Mouse (Mus musculus) ovary, adult 18-20 months (tissue): ENCODE data around the gene Sgk1.

ENCODE experiments used
- DNase-seq: peaks from one replicate; pipeline ENCODE4 v3.0.0; 2022; ENCODE audit warnings: low spot score, mixed read lengths

Sgk1 gene

GRCm38 (mm10) chr10:21918016-21918749, 36.2 kb downstream of the Sgk1 start:
- DNase-seq = no peak

GRCm38 (mm10) chr10:21918750-21919145, 36.8 kb downstream of the Sgk1 start:
- DNase-seq = no peak

- no peak for DNase-seq
These were observed 38.6 kb downstream of the Sgk1 start for GRCm38 (mm10) chr10:21920611-21921010.

- no peak for DNase-seq
These were observed 40.8 kb downstream of the Sgk1 start for GRCm38 (mm10) chr10:21922716-21923350.

GRCm38 (mm10) chr10:21923495-21923952, 41.5 kb downstream of the Sgk1 start:
- DNase-seq = no peak

DNA sequence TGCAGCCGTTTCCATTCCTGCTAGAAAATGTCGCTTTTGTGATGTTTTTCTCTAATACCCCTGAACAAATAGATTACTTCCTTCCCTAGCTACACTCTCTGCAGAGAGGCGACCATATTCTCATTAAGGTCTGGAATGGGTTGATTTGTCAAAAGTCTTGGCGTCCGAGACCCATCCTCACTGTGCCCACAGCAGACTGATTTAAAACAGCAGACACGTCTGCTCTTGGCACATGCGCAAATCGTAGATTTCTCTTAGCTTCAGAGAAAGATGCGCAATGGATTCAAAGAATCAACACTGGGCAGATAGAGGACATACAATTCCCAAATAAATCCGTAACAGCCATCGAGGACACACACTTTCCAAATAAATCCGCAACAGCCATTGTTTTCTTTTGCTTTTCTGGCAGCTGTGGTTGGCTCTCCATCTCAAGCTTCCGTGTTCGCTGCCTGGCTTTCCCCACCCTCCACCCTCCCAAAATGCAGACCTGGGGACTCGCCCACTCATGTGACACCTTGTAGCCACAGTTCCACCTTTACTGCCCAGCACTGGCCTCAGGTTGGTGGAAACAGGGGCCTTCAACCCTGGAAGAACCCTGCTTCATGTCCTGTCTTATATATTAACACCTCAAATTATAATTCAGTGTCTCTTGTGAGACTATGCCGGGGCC, 42.2 kb downstream of the Sgk1 start:
- no peak for DNase-seq

GRCm38 (mm10) chr10:21926941-21927340, 45.0 kb downstream of the Sgk1 start:
- peak; percentile 52 for DNase-seq

DNA sequence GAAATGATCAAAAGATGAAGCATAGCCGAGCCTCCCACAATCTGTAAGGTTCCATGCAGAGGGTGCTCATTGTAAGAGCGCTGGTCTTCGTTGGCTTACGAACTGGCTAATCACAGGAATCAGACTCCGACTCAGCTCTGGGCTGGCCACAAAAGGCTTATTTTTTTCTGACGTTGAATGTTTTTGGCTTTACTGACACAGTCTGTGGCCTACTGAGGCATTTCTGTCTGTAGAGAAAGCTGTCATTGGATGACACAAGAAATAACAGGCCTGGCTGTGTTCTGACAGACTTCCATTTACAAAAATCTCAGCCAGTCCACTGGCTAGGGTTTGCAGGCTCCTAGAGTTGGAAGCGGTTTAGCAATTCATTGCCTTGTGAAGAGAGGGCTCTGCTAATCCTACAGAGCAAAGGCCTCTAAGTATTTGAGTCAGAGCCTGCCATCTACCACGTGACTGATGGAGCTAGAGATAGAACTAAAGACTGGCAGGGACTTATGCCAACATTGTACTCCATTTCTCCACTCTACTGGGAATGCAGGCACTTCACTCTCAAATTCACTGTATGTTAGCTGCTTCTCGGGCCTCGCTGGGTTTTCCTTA, 48.9 kb downstream of the Sgk1 start:
- DNase-seq = no peak

DNA sequence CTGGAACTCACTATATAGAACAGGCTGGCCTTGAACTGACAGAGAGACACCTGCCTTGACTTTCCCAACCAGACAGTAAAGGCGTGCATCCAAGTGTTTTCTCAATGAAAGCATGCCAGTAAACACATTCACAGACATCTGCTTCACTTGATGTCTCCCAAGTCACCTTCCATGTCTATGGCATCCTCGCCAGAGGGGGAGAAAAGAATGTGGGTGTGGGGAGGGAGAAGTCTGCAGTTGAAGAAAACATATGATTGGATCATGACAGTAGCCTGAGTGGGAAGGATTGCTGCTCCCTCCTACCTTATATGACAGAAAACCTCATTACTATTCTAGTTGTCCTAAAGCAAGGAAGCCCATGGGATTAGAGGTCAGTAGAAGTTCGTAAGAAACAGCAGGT, 50.8 kb downstream of the Sgk1 start:
- no peak for DNase-seq

GRCm38 (mm10) chr10:21934826-21935225, 52.8 kb downstream of the Sgk1 start:
- no peak for DNase-seq

DNA sequence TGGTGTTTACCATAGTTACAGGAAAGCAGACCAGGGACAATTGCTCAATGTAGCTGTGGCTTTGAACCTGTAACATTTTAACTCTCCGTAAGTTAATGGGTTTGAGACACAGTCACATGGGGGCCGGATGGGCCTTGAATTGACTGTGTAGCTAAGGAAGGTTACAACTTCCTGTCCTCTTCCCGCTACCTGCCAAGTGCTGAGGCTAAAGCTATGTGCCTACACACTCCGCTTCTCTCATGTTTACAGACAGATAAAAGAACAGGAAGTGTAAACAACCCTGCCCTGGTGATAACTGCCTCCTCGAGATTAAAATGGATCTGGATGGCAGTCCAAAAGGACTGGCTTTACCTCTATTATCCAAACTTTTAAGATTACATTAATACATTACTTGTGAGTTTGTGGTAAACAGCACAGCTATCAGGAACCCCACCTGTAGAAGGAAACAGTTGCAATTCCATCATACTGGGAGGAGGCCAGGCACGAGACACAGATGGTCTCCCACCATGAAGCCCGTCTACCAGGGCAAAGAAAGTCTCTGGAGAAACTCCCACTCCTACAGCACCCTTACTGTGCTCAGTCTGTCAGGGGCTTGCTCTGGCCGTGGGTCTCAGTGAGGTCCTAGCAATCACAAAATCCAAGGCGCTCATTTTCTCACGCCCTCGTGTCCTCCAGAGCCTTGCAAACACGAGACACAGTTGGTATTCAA, 54.7 kb downstream of the Sgk1 start:
- DNase-seq = no peak

GRCm38 (mm10) chr10:21937222-21937605, 55.2 kb downstream of the Sgk1 start:
- DNase-seq = no peak

GRCm38 (mm10) chr10:21938166-21938565, 56.2 kb downstream of the Sgk1 start:
- DNase-seq = no peak

DNA sequence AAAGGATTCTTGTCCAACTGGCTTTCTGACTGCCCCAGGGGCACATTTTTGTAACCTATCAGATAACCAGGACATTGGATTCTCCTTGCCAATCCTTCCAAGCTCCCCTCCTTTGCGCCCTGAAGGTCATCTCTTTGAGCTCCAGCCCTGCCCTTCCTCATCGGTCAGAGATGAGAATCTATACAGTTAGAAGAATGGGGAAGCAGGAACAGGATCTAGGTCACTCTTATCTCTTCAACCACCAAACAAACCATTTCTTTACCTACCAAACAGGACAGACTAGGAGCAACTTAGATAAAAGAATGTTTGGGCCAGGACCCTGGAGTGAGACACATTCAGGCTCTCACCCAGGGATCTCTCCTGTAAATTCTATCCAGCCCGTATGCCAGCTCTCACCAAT, 59.3 kb downstream of the Sgk1 start:
- no peak for DNase-seq

GRCm38 (mm10) chr10:21943145-21943700, 61.2 kb downstream of the Sgk1 start:
- no peak for DNase-seq

DNA sequence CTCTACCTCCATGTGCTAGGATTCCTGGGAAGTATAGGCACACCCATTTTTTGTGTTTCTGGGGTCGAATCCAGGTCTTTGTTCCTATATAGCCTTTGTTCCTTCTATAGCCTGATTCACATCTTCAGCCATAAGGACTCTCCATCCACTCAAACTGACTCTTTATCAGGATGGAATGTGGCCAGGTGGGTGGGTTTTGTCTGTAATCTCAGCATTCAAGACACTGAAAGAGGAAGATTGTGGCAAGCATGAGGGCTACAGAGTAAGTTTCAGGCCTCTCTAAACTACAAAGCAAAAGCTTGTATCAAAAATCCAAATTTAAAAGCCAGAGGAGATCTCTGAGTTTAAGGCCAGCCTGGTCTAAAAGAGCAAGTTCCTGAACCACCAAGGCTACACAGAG, 63.2 kb downstream of the Sgk1 start:
- no peak for DNase-seq

DNA sequence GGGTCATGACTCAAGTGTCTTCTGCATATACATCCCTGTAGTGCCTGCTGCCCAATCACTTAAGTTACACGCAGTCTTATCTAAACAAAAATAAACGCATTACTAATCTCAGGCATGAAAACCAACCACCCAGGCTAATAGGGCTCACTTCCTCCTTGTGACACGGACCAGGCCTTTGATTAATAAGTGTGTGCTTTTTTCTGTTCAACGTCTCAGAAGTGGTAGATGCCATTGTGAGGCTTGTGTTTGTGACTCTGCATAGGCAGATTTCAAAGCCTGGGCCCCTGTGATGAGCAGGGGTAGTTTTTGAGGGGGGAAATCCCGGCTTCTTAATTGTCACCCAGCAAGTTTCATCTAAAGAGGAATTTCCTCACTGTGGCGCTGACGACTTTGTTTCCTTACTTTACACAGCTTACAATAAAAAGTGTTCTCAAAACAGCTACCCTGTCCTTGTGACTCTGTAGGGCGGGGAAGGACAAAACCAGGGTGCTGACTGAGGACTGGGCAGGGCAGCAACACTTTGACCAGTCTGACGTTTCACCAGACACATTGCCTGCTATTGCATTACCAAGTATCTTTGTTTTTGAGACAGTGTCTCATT, 64.9 kb downstream of the Sgk1 start:
- no peak for DNase-seq

DNA sequence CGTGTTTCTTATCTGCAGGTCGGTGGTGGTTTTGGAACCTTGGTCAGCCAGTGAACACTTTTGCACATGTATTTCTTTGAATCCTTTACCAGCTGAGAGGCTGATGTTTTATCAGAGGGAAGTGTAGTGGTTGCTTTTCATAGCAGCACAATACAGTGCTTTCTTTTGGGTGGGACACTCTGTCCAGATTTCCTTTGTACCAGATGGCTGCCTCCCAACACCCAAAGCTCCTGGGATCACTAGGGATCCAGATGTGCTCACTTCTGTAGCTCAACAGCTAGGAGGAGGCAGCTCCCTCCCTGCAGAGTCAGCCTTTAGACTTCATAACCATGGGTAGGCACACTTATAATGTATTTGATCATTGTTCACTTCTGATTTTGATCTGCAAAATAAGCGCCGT, 70.5 kb downstream of the Sgk1 start:
- DNase-seq = no peak

- no peak for DNase-seq
These were observed 79.1 kb downstream of the Sgk1 start for GRCm38 (mm10) chr10:21961111-21961510.

DNA sequence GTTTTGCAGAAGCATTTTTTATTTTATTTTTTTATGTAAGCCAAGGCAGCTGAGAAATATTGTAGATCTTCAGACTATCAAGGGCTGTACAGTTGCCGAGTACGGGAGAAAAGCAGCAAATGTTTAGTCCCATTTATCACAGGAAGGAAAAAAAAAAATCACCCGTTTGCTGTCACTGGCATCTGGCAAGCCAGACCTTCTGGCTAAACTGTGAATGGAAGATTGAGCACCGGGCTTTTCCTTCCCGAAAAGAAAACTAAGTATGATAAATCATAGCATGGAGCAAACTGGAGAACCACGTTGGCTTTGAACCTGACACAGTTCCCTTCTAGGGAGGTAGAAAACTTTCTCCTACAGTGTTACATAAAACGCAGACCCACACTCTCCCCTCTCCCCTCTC, 81.0 kb downstream of the Sgk1 start:
- no peak for DNase-seq

DNA sequence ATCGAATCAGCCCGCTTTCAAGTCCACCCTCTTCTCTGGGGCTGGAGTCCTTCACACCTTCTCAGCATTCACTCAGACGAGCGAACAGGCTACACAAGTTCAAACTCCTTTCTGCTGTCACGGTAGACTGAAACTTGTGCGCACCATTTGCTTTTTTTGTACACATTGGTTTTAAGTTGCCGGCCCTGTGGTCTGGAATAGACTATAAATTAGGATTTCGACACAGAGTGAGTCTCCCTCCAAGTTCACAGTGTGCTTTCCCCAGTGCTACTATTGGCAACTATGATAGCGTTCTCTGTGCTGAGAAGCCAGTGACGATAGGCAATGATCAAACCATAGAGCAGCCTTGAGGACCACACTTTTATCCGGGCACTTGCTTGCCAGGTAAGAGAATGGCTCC, 91.7 kb downstream of the Sgk1 start:
- DNase-seq = no peak
